Mouse (Mus musculus): ENCODE measurements around the gene Ccn2. TPM values are rescaled to one million over a fixed set of nuclear protein-coding genes. Genes with fewer than 3 reads are reported as not detected.

The Ccn2 gene
- polyA plus RNA-seq (2015; fragmentation: Nextera tagmentation; extraction: Ambion mirVana), result 3.2 and 3.8 TPM in 2 replicates

- Histone ChIP-seq H3K4me2 (peak within 1 kb of the TSS; percentile 69), H3K9ac (peak within 1 kb of the TSS; percentile 80), H3K4me3 (peak within 1 kb of the TSS; percentile 76), H3K36me3 (no peaks in the 10 kb centered on the region), H3K4me1 (replicated peaks) (peaks cover 13% of the 10 kb centered on the region), H3K27me3 (0 out of 2 replicates have a peak, but pooled peaks cover 7% of the 10 kb centered on the region), H3K27ac (peak within 1 kb of the TSS; percentile 73), H3K9me3 (no peaks in the 10 kb centered on the region)
- ATAC-seq (ENCODE audit: low FRiP score), result peak; percentile 96
- under 1% methylated on average over 53 of the region's 53 CpGs for WGBS
Measured at GRCm38 (mm10) chr10:24595250-24596002, at the start of gene Ccn2. Ccn2 (plus strand) TSS chr10:24595442.

GRCm38 (mm10) chr10:24552870-24553269 is 42.4 kb upstream of the Ccn2 start:
- Histone ChIP-seq H3K9me3 (no peaks in the 10 kb centered on the region), H3K36me3 (no peaks in the 10 kb centered on the region), H3K4me2 (no peak overlapping the region), H3K27me3 (no peaks in the 10 kb centered on the region), H3K9ac (no peak overlapping the region), H3K4me3 (no peak overlapping the region), H3K27ac (no peak overlapping the region), H3K4me1 (replicated peaks) (no peaks in the 10 kb centered on the region)
- ATAC-seq (ENCODE audit: low FRiP score), result no peak
- 98% methylated on average over 1 of the region's 1 CpGs for WGBS

GRCm38 (mm10) chr10:24554091-24554490 is 41.2 kb upstream of the Ccn2 start:
- no peak overlapping the region for H3K9ac ChIP-seq
- no peak for ATAC-seq (ENCODE audit: low FRiP score)
- no peaks in the 10 kb centered on the region for H3K27me3 ChIP-seq
- H3K9me3 ChIP-seq, result no peaks in the 10 kb centered on the region
- H3K27ac ChIP-seq, result no peak overlapping the region
- H3K36me3 ChIP-seq, result no peaks in the 10 kb centered on the region
- no peaks in the 10 kb centered on the region for H3K4me1 ChIP-seq (replicated peaks)
- WGBS, result 71% methylated on average over 2 of the region's 2 CpGs
- H3K4me3 ChIP-seq, result no peak overlapping the region
- no peak overlapping the region for H3K4me2 ChIP-seq

- Histone ChIP-seq H3K27me3 (no peaks in the 10 kb centered on the region), H3K4me3 (no peak overlapping the region), H3K4me1 (replicated peaks) (no peaks in the 10 kb centered on the region), H3K36me3 (no peaks in the 10 kb centered on the region), H3K9me3 (no peaks in the 10 kb centered on the region), H3K27ac (no peak overlapping the region), H3K4me2 (no peak overlapping the region), H3K9ac (no peak overlapping the region)
- WGBS, result 64% methylated on average over 2 of the region's 2 CpGs
- no peak for ATAC-seq (ENCODE audit: low FRiP score)
Measured at GRCm38 (mm10) chr10:24558366-24558765, 36.9 kb upstream of the Ccn2 start.

- Histone ChIP-seq H3K9me3 (no peaks in the 10 kb centered on the region), H3K9ac (no peak overlapping the region), H3K4me1 (replicated peaks) (0 out of 2 replicates have a peak, but pooled peaks cover 3% of the 10 kb centered on the region), H3K27ac (no peak overlapping the region), H3K36me3 (no peaks in the 10 kb centered on the region), H3K4me3 (no peak overlapping the region), H3K27me3 (no peaks in the 10 kb centered on the region), H3K4me2 (no peak overlapping the region)
- ATAC-seq (ENCODE audit: low FRiP score), result no peak
- WGBS, result 94% methylated on average over 2 of the region's 2 CpGs
Measured at GRCm38 (mm10) chr10:24569691-24570420, 25.4 kb upstream of the Ccn2 start.

GRCm38 (mm10) chr10:24572044-24572960 is 22.9 kb upstream of the Ccn2 start:
- H3K27me3 ChIP-seq, result no peaks in the 10 kb centered on the region
- H3K36me3 ChIP-seq, result no peaks in the 10 kb centered on the region
- peak overlapping the region; percentile 12; the same call in 1 of the 2 replicates for H3K27ac ChIP-seq
- 0 out of 2 replicates have a peak, but pooled peaks cover 3% of the 10 kb centered on the region for H3K4me1 ChIP-seq (replicated peaks)
- 64% methylated on average over 4 of the region's 4 CpGs for WGBS
- H3K9me3 ChIP-seq, result no peaks in the 10 kb centered on the region
- H3K9ac ChIP-seq, result no peak overlapping the region
- no peak overlapping the region for H3K4me2 ChIP-seq
- H3K4me3 ChIP-seq, result no peak overlapping the region
- no peak for ATAC-seq (ENCODE audit: low FRiP score)

GRCm38 (mm10) chr10:24573484-24573883 is 21.8 kb upstream of the Ccn2 start:
- H3K27ac ChIP-seq, result no peak overlapping the region
- no peak for ATAC-seq (ENCODE audit: low FRiP score)
- 30% methylated on average over 3 of the region's 3 CpGs for WGBS
- no peak overlapping the region for H3K9ac ChIP-seq
- no peak overlapping the region for H3K4me3 ChIP-seq
- H3K9me3 ChIP-seq, result no peaks in the 10 kb centered on the region
- no peaks in the 10 kb centered on the region for H3K36me3 ChIP-seq
- no peaks in the 10 kb centered on the region for H3K27me3 ChIP-seq
- H3K4me1 ChIP-seq (replicated peaks), result 0 out of 2 replicates have a peak, but pooled peaks cover 3% of the 10 kb centered on the region
- no peak overlapping the region for H3K4me2 ChIP-seq

- Histone ChIP-seq H3K4me1 (replicated peaks) (no peaks in the 10 kb centered on the region), H3K9ac (no peak overlapping the region), H3K36me3 (no peaks in the 10 kb centered on the region), H3K4me2 (no peak overlapping the region), H3K27ac (no peak overlapping the region), H3K4me3 (no peak overlapping the region), H3K27me3 (no peaks in the 10 kb centered on the region), H3K9me3 (no peaks in the 10 kb centered on the region)
- WGBS, result 90% methylated on average over 3 of the region's 3 CpGs
- no peak for ATAC-seq (ENCODE audit: low FRiP score)
Measured at GRCm38 (mm10) chr10:24581076-24581475, 14.2 kb upstream of the Ccn2 start.

GRCm38 (mm10) chr10:24588824-24589223 is 6.4 kb upstream of the Ccn2 start:
- no peak overlapping the region for H3K27ac ChIP-seq
- no peaks in the 10 kb centered on the region for H3K36me3 ChIP-seq
- no peak overlapping the region for H3K9ac ChIP-seq
- no peaks in the 10 kb centered on the region for H3K4me1 ChIP-seq (replicated peaks)
- WGBS, result 90% methylated on average over 4 of the region's 4 CpGs
- no peaks in the 10 kb centered on the region for H3K27me3 ChIP-seq
- no peak overlapping the region for H3K4me3 ChIP-seq
- ATAC-seq (ENCODE audit: low FRiP score), result no peak
- no peak overlapping the region for H3K4me2 ChIP-seq
- H3K9me3 ChIP-seq, result no peaks in the 10 kb centered on the region

- ATAC-seq (ENCODE audit: low FRiP score), result no peak
- Histone ChIP-seq H3K9me3 (no peaks in the 10 kb centered on the region), H3K4me1 (replicated peaks) (no peaks in the 10 kb centered on the region), H3K27me3 (no peaks in the 10 kb centered on the region), H3K36me3 (no peaks in the 10 kb centered on the region), H3K4me2 (no peak overlapping the region), H3K4me3 (no peak overlapping the region), H3K27ac (no peak overlapping the region), H3K9ac (no peak overlapping the region)
- 95% methylated on average over 9 of the region's 9 CpGs for WGBS
Measured at GRCm38 (mm10) chr10:24589238-24589637, 6.0 kb upstream of the Ccn2 start.

- no peaks in the 10 kb centered on the region for H3K27me3 ChIP-seq
- 35% methylated on average over 4 of the region's 4 CpGs for WGBS
- no peaks in the 10 kb centered on the region for H3K9me3 ChIP-seq
- H3K4me2 ChIP-seq, result no peak overlapping the region
- H3K4me1 ChIP-seq (replicated peaks), result peaks cover 3% of the 10 kb centered on the region; the same call in 1 of the 2 replicates
- no peak overlapping the region for H3K27ac ChIP-seq
- no peak overlapping the region for H3K9ac ChIP-seq
- H3K36me3 ChIP-seq, result no peaks in the 10 kb centered on the region
- no peak for ATAC-seq (ENCODE audit: low FRiP score)
- no peak overlapping the region for H3K4me3 ChIP-seq
Measured at GRCm38 (mm10) chr10:24590546-24590945, 4.7 kb upstream of the Ccn2 start.

GRCm38 (mm10) chr10:24591136-24591535 is 4.1 kb upstream of the Ccn2 start:
- no peak overlapping the region for H3K9ac ChIP-seq

More at GRCm38 (mm10) chr10:24591136-24591535, 4.1 kb upstream of the Ccn2 start:
- Histone ChIP-seq H3K4me1 (replicated peaks) (peaks cover 6% of the 10 kb centered on the region), H3K9me3 (no peaks in the 10 kb centered on the region), H3K4me2 (no peak overlapping the region), H3K36me3 (no peaks in the 10 kb centered on the region), H3K27me3 (0 out of 2 replicates have a peak, but pooled peaks cover under 1% of the 10 kb centered on the region), H3K27ac (no peak overlapping the region), H3K4me3 (no peak overlapping the region)
- WGBS, result 9% methylated on average over 4 of the region's 4 CpGs
- no peak for ATAC-seq (ENCODE audit: low FRiP score)
